Mouse (Mus musculus) stomach, postnatal 0 days (tissue): ENCODE measurements around the gene Pde10a.

ENCODE experiments used
- CTCF ChIP-seq: IDR thresholded peaks from 2 replicates; pipeline ENCODE4 v1.5.1; 2016; ENCODE audit warnings: antibody characterized with exemption, low read depth, mild to moderate bottlenecking, moderate library complexity
- EP300 ChIP-seq: optimal IDR thresholded peaks from 2 replicates; pipeline ENCODE3; 2016; ENCODE audit warnings: antibody characterized with exemption

DNA sequence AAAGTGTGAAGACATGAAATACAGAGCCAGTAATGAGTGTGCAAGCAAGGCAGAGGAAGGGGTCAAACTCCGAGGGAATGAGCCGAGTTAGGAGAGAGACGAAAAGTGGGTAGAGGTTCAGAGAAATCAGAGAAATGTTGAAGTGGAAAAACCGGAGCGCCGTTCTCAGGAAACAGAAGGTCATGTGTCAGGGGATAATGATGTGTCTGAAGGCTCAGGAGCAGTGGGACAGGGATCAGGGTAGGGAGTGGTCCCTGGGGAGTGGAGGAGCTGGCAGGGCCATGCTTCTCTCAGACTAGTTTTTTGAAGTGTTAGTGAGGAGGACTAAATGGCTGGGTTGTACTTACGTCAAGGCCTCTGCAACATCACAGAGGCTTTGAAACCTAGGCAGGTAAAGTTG lies 345.7 kb downstream of the Pde10a start:
- no peak for TF ChIP-seq CTCF
- no peak for TF ChIP-seq EP300
